Mouse (Mus musculus) cerebellum, postnatal 4 days (tissue): Measurements from ENCODE around the gene Cyp4x1.

ENCODE experiments used
- DNase-seq, 2 experiments: peaks; one replicate each; pipeline ENCODE4 v3.0.0; 2022; ENCODE audit warnings: low spot score in 2 of 2, mixed read lengths in 1 of 2

Gene Cyp4x1

DNA sequence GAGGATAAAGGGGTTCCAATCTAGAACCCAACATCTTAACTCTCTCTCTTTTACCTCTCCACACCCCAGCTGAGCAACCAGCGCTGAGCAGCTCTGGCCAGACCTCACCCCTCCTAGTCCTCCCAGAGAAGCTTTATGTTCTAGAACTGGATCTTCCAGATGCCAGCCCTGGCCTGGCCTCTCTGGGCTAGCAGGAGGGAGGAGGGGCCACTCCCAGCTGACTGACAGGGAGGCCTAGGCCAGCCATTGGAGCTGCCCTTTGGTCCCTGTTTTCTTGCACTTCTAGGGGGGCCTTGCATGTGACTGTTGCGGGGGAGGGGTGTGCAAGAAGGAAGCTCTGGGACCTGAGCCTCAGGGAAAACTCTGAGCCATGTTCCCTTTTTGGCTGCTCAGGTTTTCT lies 43.5 kb downstream of the Cyp4x1 start:
- no peak for DNase-seq

- no peak for DNase-seq
Measured at GRCm38 (mm10) chr4:115088611-115089338, 45.3 kb downstream of the Cyp4x1 start, which contains the start of gene Pdzk1ip1. Pdzk1ip1 (plus strand) TSS chr4:115088708.

DNA sequence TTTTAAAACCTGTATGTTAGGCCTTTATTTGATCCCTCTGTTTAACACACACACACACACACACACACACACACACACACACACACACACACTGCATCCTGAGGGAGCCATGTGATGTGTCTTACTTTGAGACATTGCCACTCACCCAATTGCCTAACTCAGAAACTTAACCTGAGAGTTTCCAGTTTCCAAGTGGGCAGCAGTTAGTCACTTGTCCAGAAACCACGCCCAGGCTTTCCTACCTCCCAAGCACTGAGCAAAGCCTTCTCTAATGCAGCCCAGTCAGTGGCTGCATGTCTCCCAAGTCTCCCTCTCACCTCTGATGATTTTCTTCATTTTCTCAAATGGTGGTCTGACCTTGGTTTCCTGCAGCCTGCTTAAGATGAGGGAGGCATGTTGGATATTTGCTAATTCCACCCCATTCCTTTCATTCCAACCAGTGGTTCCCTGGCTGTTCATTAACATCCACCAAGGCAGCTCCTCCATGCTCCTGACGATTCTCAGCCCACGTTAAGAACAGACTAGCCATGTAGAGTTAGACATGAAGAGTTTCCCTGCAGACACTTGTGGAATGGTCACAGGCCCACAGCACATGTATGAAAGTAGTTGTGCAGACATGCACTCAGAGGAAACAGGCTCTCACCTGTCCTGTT lies 47.2 kb downstream of the Cyp4x1 start:
- DNase-seq = no peak

GRCm38 (mm10) chr4:115086257-115086656 lies 47.8 kb downstream of the Cyp4x1 start:
- DNase-seq = no peak

- DNase-seq = peak; percentile 50 to 65
Measured at GRCm38 (mm10) chr4:115085522-115086095, 48.5 kb downstream of the Cyp4x1 start.

- no peak for DNase-seq
Measured at GRCm38 (mm10) chr4:115083031-115083430, 51.0 kb downstream of the Cyp4x1 start.

DNA sequence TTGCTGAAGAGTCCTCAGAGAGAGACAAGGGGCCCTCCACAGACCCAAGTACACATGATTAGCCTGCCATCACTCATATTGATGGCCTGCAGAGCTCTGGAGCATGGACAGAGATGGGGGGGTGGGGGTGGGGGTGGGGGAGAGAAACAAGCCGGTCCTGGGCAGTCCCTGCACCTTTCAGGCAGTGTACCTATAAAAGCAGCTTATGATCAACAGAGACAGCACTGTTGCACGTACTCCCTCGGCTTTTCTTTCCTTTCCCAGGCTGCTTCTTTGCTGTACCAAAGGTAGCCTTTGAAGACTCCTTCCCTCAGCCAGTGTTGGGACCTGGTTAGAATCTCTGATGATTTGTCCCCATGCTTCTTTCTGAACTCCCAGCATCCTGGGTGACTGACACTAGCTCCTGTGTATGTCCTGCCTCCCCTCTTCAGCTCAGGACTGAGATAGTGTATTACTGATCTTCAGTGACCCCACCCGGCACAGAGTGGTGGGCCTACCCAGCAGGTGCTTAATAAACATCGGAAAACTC lies 54.2 kb downstream of the Cyp4x1 start:
- no peak for DNase-seq

DNA sequence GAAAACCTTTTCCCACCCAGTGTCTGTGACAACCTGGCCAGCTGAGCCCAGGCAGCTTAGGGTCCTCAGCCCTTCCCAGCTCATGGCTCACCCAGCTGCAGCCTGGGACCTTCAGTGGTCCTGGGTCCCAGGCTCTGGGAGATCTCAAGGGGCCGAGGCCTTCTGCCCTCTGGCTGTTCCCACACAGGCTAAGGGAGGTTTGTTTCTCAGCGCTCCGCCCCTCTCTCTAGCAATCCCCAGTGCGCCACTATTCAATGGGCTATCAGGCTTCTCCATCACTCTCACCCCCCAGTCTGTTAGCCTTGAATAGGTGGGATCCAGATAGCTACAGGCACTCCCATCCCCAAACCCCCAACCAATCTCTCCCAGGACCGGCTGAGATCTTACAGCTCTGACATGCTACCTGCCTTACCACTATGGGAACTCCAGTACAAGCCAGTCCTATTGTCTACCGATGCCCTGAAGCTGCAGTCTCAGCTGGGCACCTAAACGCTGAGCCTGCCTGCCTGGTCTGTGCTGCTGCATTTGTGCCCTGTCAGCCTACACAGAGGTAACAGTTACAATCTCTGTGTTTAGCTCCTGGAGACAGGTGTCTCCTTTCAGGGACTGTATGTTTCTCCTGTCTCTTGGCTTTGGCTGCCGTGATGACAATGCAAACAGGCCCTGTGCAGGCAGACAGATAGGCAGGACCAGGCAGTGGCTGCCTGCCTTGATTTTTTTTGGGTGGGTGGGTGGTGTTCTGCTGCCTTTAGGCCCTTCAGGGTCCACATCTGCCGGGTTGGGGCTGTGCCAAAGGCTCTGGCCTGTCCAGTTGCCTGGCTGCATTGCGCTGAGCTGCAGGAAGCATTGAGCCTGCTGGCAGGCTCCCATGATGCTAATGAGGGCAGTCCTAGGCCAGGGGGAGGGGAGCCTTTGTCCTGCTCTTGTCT lies 54.9 kb downstream of the Cyp4x1 start:
- peak in 1 of 2 experiments; percentile 64 for DNase-seq

- DNase-seq = no peak
Measured at GRCm38 (mm10) chr4:115075204-115075915, 58.7 kb downstream of the Cyp4x1 start.

GRCm38 (mm10) chr4:115074789-115075188 lies 59.3 kb downstream of the Cyp4x1 start:
- no peak for DNase-seq

- DNase-seq = no peak
Measured at GRCm38 (mm10) chr4:115071668-115072067, 62.4 kb downstream of the Cyp4x1 start.

DNA sequence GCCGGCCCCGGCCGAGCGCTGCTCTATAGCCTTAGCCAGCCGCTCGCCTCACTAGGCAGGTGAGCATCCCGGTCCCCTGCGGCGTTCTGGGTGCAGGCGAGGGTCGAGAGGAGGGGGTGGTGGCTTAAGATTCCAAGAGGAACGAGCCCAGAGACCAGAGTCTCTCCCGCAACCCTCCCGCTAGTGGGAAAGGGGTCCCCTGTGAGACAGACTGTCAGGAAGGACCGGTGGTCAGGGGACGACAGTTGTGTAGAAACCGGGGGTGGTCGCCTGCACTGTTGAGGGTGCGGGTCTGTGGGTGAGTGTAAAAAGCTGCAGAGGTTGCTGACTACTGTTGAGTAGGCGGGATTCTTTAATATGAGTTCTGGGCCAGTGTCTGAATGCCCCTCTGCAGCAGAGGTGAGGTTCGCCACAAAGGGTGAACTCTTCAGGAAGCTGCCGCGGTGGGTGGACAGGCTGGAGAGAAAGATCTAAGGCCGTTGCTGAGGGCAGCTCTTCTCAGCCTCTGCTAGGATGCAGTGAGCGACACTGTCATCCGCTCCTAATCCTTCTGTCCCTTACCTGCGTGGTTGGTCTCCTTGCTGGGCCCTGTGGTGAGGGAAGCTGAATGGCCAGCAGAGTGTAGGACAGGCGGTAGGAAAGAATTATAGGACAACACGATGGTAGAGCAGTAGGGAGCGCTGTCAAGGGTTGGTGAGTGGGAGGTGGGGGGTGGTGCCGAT lies 70.4 kb downstream of the Cyp4x1 start:
- DNase-seq = no peak

GRCm38 (mm10) chr4:115062875-115063517 lies 71.1 kb downstream of the Cyp4x1 start:
- DNase-seq = no peak

GRCm38 (mm10) chr4:115062540-115062874 lies 71.6 kb downstream of the Cyp4x1 start:
- DNase-seq = no peak

DNA sequence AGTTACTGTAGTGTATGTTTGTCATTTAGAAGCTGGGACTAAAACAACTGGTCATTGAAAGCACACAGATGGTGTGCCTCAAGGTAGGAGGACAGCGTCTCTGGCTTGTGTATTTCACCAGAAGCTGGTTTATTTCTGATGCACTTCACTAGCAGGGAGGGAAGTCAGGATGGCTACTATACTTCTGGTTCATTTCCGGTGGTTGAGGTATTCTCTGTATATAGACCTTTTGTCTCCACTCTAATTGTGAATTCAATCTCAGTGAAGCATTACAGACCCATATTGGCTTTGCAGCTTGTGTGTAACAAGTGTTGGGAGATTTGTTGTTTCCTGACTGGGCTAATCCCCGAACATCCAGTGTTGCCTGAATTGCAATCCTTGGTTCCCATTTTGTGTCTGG lies 73.3 kb downstream of the Cyp4x1 start:
- DNase-seq = no peak

GRCm38 (mm10) chr4:115059871-115060270 lies 74.2 kb downstream of the Cyp4x1 start:
- DNase-seq = no peak

DNA sequence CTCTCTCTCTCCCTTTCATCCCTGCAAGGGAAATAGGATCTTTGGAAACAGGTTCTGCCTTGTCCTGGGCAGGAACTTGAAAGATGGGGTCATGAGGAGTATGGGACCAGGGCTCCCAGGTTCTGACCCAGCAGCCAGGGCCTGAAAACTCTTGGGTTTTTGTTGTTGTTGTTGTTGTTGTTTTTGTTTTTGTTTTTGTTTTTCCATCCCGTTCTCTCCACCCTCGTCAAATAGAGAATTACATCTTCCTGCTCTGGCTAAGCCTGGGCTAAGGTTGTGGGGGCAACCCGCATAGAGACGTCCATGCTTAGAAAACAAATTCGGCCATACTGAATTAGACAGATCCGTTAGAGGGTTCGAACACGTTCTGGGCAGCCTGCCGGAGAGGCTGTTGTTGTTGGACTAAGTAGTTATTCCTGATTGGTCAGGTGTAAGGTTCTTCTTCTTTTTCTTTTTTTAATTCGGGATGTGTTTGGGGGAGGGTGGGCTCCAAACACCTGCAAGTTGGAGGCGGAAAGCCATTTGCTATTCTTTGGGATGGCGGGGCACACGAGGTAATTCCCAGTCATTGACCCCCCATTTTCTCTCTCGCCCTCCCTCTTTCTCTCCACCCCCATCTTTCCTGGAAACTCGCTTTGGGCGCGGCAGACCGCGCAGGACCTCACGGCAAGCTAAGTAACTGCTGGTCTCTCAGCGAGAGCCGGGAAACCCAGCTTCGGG lies 75.0 kb downstream of the Cyp4x1 start:
- no peak for DNase-seq

- no peak for DNase-seq
Measured at GRCm38 (mm10) chr4:115058317-115058761, 75.7 kb downstream of the Cyp4x1 start.

GRCm38 (mm10) chr4:115057674-115058316 lies 76.3 kb downstream of the Cyp4x1 start:
- no peak for DNase-seq
